Mouse (Mus musculus) spleen, postnatal 4 days (tissue): Measurements from ENCODE around the gene Gna14.

Source experiments
- DNase-seq, 2 experiments: peaks; one replicate each; pipeline ENCODE4 v3.0.0; 2022; ENCODE audit warnings: low spot score in 2 of 2

Gene Gna14

GRCm38 (mm10) chr19:16456181-16456580, 20.6 kb downstream of the Gna14 start:
- no peak for DNase-seq

- no peak for DNase-seq
These were observed 21.6 kb downstream of the Gna14 start for GRCm38 (mm10) chr19:16457127-16457526.

GRCm38 (mm10) chr19:16459317-16459716, 23.8 kb downstream of the Gna14 start:
- DNase-seq, result no peak

DNA sequence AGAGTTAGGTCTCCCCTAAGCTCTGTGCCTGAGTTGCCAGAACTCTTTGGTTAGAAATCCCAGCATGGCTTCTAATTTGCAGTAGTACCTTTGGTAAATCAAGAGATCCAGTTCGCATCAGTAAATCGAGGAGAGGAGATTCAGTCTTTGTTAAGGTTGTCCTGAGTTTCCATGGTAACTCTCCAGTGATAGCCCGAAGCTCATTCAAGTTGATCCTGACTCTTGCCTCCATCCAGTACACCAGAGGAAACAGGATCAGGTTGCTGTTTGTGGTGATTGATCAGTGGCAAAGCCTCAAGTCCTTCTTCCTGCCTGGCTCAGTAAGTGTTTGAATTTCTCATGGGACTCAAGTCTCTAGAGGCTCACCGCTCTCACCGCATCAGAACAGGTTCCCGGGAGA, 24.7 kb downstream of the Gna14 start:
- no peak for DNase-seq

- DNase-seq, result no peak
These were observed 25.3 kb downstream of the Gna14 start for GRCm38 (mm10) chr19:16460831-16461230.

- no peak for DNase-seq
These were observed 26.9 kb downstream of the Gna14 start for GRCm38 (mm10) chr19:16462461-16462860.

- no peak for DNase-seq
These were observed 29.2 kb downstream of the Gna14 start for GRCm38 (mm10) chr19:16464730-16465129.

- DNase-seq, result no peak
These were observed 33.3 kb downstream of the Gna14 start for GRCm38 (mm10) chr19:16468756-16469374.

GRCm38 (mm10) chr19:16472655-16473054, 37.1 kb downstream of the Gna14 start:
- DNase-seq, result no peak

GRCm38 (mm10) chr19:16477314-16477946, 41.9 kb downstream of the Gna14 start:
- DNase-seq, result no peak

GRCm38 (mm10) chr19:16478186-16478607, 42.6 kb downstream of the Gna14 start:
- DNase-seq, result no peak

DNA sequence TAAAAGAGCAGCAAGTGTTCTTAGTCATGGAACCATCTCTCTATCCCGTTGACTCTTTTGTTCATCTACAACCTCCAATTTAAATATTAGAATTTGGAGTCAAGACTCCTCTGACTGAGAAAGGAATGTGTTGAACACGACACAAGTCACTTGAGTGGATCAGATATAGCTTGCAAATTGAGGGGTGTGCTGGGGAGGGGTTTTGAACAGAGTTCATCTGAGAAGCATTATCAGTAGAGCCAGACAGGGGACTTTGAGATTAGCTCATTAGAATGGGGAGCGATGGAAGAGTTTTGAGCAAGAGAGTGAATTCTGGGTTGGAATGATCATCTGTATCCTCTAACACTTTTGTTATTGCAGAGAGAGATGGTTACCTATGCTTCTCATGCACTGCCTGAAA, 46.5 kb downstream of the Gna14 start:
- DNase-seq, result no peak

GRCm38 (mm10) chr19:16484237-16484636, 48.7 kb downstream of the Gna14 start:
- DNase-seq, result no peak

DNA sequence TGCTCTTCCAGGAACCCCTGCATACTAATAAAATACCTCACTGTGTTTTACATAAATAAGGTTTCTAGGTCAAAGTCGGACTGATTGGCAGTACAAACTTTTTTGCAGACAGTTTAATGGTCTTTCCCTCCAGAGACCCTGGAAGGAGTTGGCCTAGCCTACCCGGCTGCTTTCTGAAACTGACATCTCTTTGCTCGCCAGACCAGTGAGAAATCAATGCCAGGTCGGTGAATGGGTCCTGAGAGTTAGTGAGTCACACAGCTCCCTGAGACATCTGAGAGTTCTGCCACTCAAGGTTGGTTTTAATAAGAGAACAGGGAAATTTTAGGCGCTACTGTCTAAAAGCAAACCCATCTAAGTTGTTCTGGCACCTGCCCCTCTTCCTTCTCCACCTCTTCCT, 49.1 kb downstream of the Gna14 start:
- DNase-seq, result no peak

- DNase-seq, result no peak
These were observed 55.2 kb downstream of the Gna14 start for GRCm38 (mm10) chr19:16490756-16491155.

DNA sequence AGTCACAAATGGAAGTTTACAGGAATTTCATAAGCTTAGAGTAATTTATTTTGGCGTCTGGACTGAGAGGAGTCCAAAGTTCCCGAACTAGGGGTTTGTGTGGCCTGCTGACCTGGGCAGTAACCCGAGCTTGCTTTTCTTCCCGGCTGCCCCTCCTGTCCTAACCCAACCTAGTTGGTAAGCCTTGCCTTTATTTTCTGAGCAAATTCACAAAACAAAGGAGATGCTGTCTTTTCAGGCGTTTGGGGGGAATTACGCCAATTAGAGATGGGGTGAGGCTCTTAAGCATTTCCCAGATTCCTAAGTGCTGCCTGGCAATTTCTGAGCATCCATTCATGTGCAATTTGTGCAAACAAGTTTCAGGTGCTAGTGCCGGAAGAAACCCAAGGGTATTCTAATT, 55.9 kb downstream of the Gna14 start:
- no peak for DNase-seq

DNA sequence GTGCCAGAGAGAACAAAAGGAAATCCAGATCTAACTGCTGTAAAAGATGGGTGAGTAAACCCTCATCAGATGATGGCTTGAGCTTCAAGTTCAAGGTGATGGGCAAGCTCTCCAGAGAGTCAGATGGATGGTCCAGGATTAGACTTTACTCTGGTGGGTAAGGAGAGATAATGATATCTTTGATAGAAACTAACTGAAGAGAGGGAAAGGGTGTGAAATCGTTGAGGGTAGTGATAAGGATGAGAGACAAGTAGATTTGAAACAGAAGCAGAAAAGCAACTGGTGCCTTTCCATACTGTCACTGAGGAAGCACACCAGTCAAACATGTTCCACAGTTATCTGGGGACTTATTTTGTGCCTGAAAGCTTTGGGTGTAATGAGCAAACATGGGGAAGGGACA, 56.9 kb downstream of the Gna14 start:
- DNase-seq, result no peak

DNA sequence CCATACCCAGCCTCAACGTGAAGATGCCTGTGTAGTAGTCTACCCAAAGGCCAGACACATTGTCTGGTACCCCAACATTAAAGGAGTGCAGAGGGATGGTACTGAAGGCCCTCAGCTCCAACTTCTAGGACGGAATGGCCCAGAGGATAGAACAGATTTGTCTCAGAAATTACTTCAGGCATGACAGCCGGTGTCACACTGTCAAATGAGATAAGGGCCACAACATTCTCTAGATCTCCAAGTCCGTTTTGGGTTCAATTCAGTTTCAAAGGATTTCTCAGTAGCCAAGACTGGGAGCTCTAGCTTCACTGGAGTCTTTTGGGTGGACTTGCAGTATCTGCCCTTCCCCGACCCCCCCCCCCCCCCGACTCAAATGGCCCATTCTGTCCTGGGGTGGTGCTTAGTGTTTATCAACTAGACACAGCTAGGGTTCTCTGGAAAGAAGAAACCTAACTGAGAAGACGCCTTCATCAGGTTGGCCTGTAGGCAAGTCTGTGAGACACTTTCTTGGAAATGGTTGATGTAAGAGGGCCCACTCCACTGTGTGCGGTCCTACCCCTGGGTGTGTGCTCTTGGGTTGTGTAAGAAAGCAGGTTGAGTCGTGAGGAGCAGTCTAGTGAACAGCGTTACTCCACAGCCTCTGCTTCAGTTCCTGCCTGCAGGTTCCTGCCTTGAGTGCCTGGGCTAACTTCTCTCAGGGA, 59.4 kb downstream of the Gna14 start:
- no peak for DNase-seq

- no peak for DNase-seq
These were observed 60.5 kb downstream of the Gna14 start for GRCm38 (mm10) chr19:16496016-16496415.

DNA sequence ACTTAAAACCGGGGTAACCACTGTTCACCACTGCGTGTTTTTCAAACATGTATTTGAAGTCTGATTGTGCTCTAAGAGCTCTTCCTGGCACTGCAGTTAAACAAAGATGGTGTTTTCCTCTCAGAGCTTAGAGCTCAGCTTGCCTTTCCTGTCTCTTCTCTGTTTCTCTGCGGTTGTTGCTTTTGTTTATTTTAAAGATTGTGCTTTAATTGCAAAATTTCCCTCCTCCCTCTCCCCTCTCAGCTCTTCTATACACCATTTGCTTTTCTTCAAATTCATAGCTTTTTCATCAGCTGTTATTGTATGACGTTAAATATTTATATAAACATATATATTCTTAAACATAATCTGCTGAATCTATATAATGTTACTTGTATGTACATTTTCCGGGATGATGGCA, 66.5 kb downstream of the Gna14 start:
- DNase-seq, result no peak

- DNase-seq, result no peak
These were observed 71.3 kb downstream of the Gna14 start for GRCm38 (mm10) chr19:16506711-16507364.

DNA sequence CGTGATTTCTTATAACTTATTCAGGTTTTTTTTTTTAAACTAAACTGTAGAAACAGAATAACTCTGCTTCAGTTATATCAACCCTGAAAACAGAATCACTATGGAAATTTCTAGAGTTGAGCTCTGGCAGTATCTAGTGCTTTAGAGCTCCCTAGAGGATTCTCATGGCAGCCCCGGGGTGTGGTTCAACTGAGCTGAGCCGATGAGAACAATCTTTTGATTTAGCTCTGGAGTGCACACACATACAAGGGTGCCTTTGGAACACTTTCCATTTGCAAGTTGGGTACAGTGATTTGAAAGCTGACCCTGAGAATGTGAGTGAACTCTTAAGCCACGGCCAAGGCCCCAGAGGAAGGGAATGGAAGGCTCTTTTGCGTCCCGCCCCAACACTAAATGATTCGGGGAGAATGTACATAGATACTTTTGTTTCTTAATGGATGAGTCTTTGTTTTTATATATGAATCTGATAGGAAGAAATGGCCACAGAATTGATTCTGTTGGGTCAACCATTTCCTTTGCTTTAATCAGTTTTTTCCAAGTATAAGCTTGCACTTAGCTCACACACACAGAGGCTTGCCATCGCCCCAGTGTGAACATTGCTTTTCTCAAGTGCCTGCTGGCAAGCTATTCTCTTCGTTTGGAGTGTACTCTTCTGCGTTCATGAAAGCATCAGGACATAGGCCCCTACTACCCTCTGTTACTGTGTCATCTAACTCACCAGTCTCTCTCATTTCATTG, 75.0 kb downstream of the Gna14 start:
- no peak for DNase-seq
